Mouse (Mus musculus): ENCODE measurements around the gene Inpp5k. TPM values are rescaled to one million over a fixed set of nuclear protein-coding genes. Genes with fewer than 3 reads are reported as not detected.

Gene Inpp5k
- polyA plus RNA-seq, 1 experiment, result 81.3 TPM

DNA sequence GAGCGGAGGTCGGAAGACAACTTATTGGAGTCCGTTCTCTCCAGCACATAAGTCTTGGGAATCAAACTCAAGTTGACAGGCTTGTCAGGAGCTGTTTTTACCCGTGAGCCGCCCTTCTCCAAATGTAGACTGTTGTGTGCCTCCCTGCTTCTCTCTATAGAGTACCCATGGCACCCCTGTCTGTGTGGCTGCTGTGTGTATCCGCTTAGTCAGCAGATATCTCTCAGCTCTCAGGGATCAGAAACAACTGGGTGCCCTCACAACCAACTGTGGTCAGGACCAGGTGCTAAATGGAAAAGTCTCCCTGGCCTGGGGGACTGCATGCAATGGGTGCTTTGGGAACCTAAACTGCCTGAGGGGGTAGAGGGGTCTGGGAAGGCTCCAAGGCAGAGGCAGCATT, 35.5 kb downstream of the Inpp5k start:
- no peak overlapping the region for H3K27ac ChIP-seq (ENCODE audit: insufficient read depth, low read length)
- DNase-seq, result no peak
- TF ChIP-seq CTCF (IDR thresholded peaks at IDR 0.05; ENCODE audit: borderline replicate concordance, insufficient read depth, low read depth, low read length), result no peak
- TF ChIP-seq POLR2A (IDR thresholded peaks at IDR 0.05; ENCODE audit: borderline replicate concordance, insufficient read depth, low read length), result no peak
- H3K27me3 ChIP-seq (ENCODE audit: control insufficient read depth, insufficient read depth, low read length), result no peaks in the 10 kb centered on the region
- WGBS, result 97% methylated on average over 6 of the region's 6 CpGs
- no peak overlapping the region for H3K4me3 ChIP-seq (replicated peaks; ENCODE audit: insufficient read depth, low read depth, low read length)
- no peaks in the 10 kb centered on the region for H3K4me1 ChIP-seq (ENCODE audit: control insufficient read depth, insufficient read depth, low read length)

DNA sequence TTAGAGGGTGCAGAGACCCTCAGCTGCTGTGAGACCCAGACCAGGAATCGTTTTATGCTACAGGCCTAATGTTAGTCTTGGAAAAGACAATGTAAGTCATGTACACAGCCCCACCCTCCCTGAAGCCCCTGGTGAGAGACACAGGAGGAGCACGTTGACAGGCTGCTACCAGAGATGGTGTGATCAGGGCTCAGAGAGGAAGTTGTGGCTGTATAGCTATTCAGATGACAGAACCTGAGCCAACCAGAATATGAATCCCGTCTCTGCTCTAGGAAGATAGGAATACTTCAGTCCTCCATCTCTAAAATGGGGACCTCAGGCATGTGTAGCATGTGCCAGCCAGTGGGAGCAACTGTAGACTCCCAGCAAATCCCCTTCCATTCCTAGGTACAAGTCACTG, 37.8 kb downstream of the Inpp5k start:
- TF ChIP-seq CTCF (IDR thresholded peaks at IDR 0.05; ENCODE audit: borderline replicate concordance, insufficient read depth, low read depth, low read length) (no peak), POLR2A (IDR thresholded peaks at IDR 0.05; ENCODE audit: borderline replicate concordance, insufficient read depth, low read length) (no peak)
- WGBS, result 74% methylated on average over 3 of the region's 3 CpGs
- Histone ChIP-seq H3K4me1 (ENCODE audit: control insufficient read depth, insufficient read depth, low read length) (no peaks in the 10 kb centered on the region), H3K27ac (ENCODE audit: insufficient read depth, low read length) (no peak overlapping the region), H3K27me3 (ENCODE audit: control insufficient read depth, insufficient read depth, low read length) (no peaks in the 10 kb centered on the region), H3K4me3 (replicated peaks; ENCODE audit: insufficient read depth, low read depth, low read length) (no peak overlapping the region)
- DNase-seq, result no peak

DNA sequence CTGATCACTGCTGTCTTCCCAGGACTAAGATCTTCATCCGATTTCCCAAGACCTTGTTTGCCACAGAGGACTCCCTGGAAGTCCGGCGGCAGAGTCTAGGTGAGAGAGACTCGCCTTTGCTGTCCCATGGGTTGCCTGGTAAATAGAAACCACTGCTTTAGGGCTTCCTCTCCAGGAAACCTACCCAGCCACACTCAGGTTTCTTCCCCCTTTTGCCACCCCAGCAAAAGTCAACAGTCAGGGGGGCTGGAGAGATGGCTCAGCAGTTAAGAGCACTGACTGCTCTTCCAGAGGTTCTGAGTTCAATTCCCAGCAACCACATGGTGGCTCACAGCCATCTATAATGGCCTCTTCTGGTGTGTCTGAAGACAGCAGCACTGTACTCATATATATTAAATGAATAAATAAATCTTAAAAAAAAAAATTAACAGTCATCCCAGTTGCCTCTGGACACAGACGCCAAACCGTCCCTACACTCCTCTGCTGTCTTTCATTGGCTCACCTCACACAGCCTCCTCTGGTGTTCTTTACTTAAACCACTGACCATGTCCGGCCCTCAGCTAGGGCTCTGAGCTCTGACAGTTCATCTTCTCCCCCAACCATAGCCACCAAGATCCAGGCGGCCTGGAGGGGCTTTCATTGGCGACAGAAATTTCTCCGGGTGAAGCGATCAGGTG, 38.5 kb downstream of the Inpp5k start:
- no peaks in the 10 kb centered on the region for H3K4me1 ChIP-seq (ENCODE audit: control insufficient read depth, insufficient read depth, low read length)
- H3K27me3 ChIP-seq (ENCODE audit: control insufficient read depth, insufficient read depth, low read length), result no peaks in the 10 kb centered on the region
- DNase-seq, result no peak
- TF ChIP-seq POLR2A (IDR thresholded peaks at IDR 0.05; ENCODE audit: borderline replicate concordance, insufficient read depth, low read length), result no peak
- TF ChIP-seq CTCF (IDR thresholded peaks at IDR 0.05; ENCODE audit: borderline replicate concordance, insufficient read depth, low read depth, low read length), result no peak
- H3K27ac ChIP-seq (ENCODE audit: insufficient read depth, low read length), result no peak overlapping the region
- H3K4me3 ChIP-seq (replicated peaks; ENCODE audit: insufficient read depth, low read depth, low read length), result no peak overlapping the region
- 85% methylated on average over 11 of the region's 11 CpGs for WGBS

DNA sequence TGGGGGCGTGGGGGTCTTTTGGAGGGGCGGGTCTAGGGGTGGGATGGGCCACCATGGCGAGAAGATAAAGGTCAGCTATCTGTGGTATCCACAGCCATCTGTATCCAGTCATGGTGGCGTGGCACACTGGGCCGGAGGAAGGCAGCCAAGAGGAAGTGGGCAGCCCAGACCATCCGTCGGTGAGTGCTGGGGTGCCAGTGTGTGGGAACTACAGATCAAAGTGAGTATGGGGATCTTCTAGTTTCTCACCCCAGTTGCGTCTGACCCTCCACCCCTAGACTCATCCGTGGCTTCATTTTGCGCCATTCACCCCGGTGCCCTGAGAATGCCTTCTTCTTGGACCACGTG, 39.0 kb downstream of the Inpp5k start:
- Histone ChIP-seq H3K27ac (ENCODE audit: insufficient read depth, low read length) (no peak overlapping the region), H3K4me3 (replicated peaks; ENCODE audit: insufficient read depth, low read depth, low read length) (no peak overlapping the region), H3K4me1 (ENCODE audit: control insufficient read depth, insufficient read depth, low read length) (no peaks in the 10 kb centered on the region), H3K27me3 (ENCODE audit: control insufficient read depth, insufficient read depth, low read length) (no peaks in the 10 kb centered on the region)
- TF ChIP-seq POLR2A (IDR thresholded peaks at IDR 0.05; ENCODE audit: borderline replicate concordance, insufficient read depth, low read length), result no peak
- no peak for TF ChIP-seq CTCF (IDR thresholded peaks at IDR 0.05; ENCODE audit: borderline replicate concordance, insufficient read depth, low read depth, low read length)
- DNase-seq, result no peak
- 91% methylated on average over 12 of the region's 12 CpGs for WGBS

DNA sequence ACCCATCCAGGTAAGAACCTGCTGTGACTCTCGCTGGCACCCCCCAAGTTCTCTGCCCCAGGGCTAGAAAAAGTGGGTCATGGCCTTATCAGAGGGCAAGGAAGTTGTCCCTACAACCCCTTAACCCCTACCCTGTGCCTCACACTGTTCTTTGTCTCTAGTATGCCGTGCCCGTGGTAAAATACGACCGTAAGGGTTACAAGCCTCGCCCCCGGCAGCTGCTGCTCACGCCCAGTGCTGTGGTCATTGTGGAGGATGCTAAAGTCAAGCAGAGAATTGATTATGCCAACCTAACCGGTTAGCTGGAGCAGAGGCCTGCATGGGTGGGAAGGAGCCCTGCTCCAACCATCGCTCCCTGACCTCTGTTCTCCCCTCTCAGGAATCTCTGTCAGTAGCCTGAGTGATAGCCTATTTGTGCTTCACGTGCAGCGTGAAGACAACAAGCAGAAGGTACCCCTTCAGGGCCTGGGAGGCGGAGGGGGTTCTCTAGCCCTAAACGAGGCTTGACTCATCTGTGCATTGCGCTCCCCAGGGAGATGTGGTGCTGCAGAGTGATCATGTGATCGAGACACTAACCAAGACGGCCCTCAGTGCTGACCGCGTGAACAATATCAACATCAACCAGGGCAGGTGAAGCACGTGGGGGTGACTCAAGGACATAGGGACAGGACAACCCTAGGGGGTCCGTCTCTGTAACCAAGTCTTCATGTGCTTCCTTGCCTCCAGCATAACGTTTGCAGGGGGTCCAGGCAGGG, 40.8 kb downstream of the Inpp5k start:
- TF ChIP-seq POLR2A (IDR thresholded peaks at IDR 0.05; ENCODE audit: borderline replicate concordance, insufficient read depth, low read length) (no peak), CTCF (IDR thresholded peaks at IDR 0.05; ENCODE audit: borderline replicate concordance, insufficient read depth, low read depth, low read length) (no peak)
- DNase-seq, result no peak
- Histone ChIP-seq H3K27me3 (ENCODE audit: control insufficient read depth, insufficient read depth, low read length) (no peaks in the 10 kb centered on the region), H3K27ac (ENCODE audit: insufficient read depth, low read length) (no peak overlapping the region), H3K4me1 (ENCODE audit: control insufficient read depth, insufficient read depth, low read length) (no peaks in the 10 kb centered on the region), H3K4me3 (replicated peaks; ENCODE audit: insufficient read depth, low read depth, low read length) (no peak overlapping the region)
- 87% methylated on average over 22 of the region's 22 CpGs for WGBS

DNA sequence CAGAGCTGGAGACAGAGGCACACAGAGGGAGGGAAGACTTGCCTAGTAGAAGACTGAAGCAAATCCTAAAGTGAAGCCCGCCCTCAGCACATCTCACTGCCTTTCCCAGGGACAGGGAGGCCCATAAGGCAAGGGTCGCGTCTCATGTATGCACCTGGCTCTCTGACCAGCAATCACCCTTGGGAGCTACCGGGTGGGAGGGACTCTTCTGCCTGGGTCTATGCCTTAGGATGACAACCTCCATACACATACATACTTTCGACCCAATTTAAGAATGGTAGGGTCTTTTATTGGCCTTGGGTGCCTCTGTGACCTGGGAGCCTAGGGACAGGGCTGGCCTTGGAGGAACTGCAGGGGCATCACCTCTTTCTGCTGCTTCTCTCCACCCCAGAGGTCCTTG, 42.6 kb downstream of the Inpp5k start:
- Histone ChIP-seq H3K4me3 (replicated peaks; ENCODE audit: insufficient read depth, low read depth, low read length) (no peak overlapping the region), H3K4me1 (ENCODE audit: control insufficient read depth, insufficient read depth, low read length) (no peaks in the 10 kb centered on the region), H3K27ac (ENCODE audit: insufficient read depth, low read length) (no peak overlapping the region), H3K27me3 (ENCODE audit: control insufficient read depth, insufficient read depth, low read length) (no peaks in the 10 kb centered on the region)
- no peak for DNase-seq
- TF ChIP-seq POLR2A (IDR thresholded peaks at IDR 0.05; ENCODE audit: borderline replicate concordance, insufficient read depth, low read length) (no peak), CTCF (IDR thresholded peaks at IDR 0.05; ENCODE audit: borderline replicate concordance, insufficient read depth, low read depth, low read length) (no peak)
- 81% methylated on average over 5 of the region's 5 CpGs for WGBS

DNA sequence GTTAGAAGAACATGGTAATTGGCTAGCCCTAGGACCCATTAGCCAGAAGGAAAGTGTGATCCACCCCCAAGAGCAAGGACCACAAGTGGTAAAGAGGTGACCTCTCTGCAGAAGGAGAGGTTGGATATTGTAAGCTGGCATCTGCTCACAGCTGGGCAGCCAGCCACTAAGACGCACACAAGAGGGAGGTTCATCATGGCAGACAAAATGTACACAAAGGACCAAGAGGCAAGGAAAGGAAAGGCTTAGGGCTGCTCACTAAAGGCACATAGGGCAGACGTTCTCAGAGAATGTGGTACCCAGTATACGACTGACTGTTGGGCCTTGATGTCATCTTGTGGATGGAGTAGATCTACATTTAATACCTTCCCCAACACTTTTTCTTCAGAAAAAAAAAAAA, 44.1 kb downstream of the Inpp5k start:
- Histone ChIP-seq H3K27me3 (ENCODE audit: control insufficient read depth, insufficient read depth, low read length) (no peaks in the 10 kb centered on the region), H3K27ac (ENCODE audit: insufficient read depth, low read length) (no peak overlapping the region), H3K4me1 (ENCODE audit: control insufficient read depth, insufficient read depth, low read length) (no peaks in the 10 kb centered on the region), H3K4me3 (replicated peaks; ENCODE audit: insufficient read depth, low read depth, low read length) (no peak overlapping the region)
- no peak for DNase-seq
- 77% methylated on average over 3 of the region's 3 CpGs for WGBS
- TF ChIP-seq CTCF (IDR thresholded peaks at IDR 0.05; ENCODE audit: borderline replicate concordance, insufficient read depth, low read depth, low read length) (no peak), POLR2A (IDR thresholded peaks at IDR 0.05; ENCODE audit: borderline replicate concordance, insufficient read depth, low read length) (no peak)
